Mouse (Mus musculus) CH12.LX (cell line): ENCODE results near the gene Ugcg. TPM values are rescaled to one million over a fixed set of nuclear protein-coding genes. Genes with fewer than 3 reads are reported as not detected.

Experiments used
- DNase-seq: peaks from one replicate; pipeline ENCODE4 v3.0.0-alpha.2; 2013; ENCODE audit errors: extremely low read depth
- H3K27ac ChIP-seq: 2 replicates; pipeline ENCODE4 v1.5.1; 2012; ENCODE audit warnings: low read depth, mild to moderate bottlenecking, control low read depth, moderate library complexity; ENCODE audit not compliant: insufficient read depth
- H3K27me3 ChIP-seq: replicated peaks from 2 replicates; pipeline ENCODE3; 2012; ENCODE audit warnings: inconsistent platforms
- H3K36me3 ChIP-seq, 2 experiments: replicated peaks in 1 of 2; 2 replicates each; pipeline versions ENCODE3 to v1.6.1; 2012; ENCODE audit warnings: inconsistent platforms in 1 of 2, low read length in 1 of 2, mild to moderate bottlenecking in 1 of 2, mixed read lengths in 1 of 2, moderate library complexity in 1 of 2; ENCODE audit not compliant: control insufficient read depth in 1 of 2, insufficient read depth in 1 of 2
- H3K4me1 ChIP-seq, 2 experiments: 2 replicates each; pipeline ENCODE4 v1.6.1; 2012; ENCODE audit warnings: inconsistent platforms in 1 of 2, moderate library complexity in 1 of 2; ENCODE audit not compliant: insufficient read depth in 2 of 2, control insufficient read depth in 1 of 2
- H3K4me2 ChIP-seq: 2 replicates; pipeline ENCODE4 v1.6.1; 2012; ENCODE audit warnings: low read depth, mild to moderate bottlenecking, control low read depth; ENCODE audit not compliant: poor library complexity, insufficient read depth, severe bottlenecking
- H3K4me3 ChIP-seq, 3 experiments: fragments of 150-350 bp in 1 of 3; sonication (generic) in 1 of 3; replicated peaks in 1 of 3; 2 replicates each; pipeline versions ENCODE3 to v1.5.1; 2011 to 2012; ENCODE audit warnings: low read depth in 2 of 3, low read length in 2 of 3, mild to moderate bottlenecking in 2 of 3, moderate library complexity in 2 of 3, control low read depth in 1 of 3, improper control_type of control experiment in 1 of 3, inconsistent platforms in 1 of 3, mixed read lengths in 1 of 3; ENCODE audit not compliant: poor library complexity in 1 of 3
- H3K79me2 ChIP-seq: replicated peaks from 2 replicates; pipeline ENCODE4 v1.6.1; 2012; ENCODE audit warnings: mild to moderate bottlenecking, moderate library complexity; ENCODE audit not compliant: control insufficient read depth, poor library complexity, insufficient read depth, severe bottlenecking; ENCODE audit errors: extremely low read depth
- H3K9ac ChIP-seq: 2 replicates; pipeline ENCODE4 v1.6.1; 2012; ENCODE audit warnings: low read depth, mild to moderate bottlenecking, control low read depth, moderate library complexity; ENCODE audit not compliant: insufficient read depth
- H3K9me3 ChIP-seq: replicated peaks from 2 replicates; pipeline ENCODE3; 2012; ENCODE audit warnings: low read length, inconsistent platforms, mixed read lengths
- BHLHE40 ChIP-seq: IDR thresholded peaks from 2 replicates; pipeline ENCODE4 v1.6.1; 2011; ENCODE audit warnings: mild to moderate bottlenecking, low read depth, low read length, improper control_type of control experiment
- CTCF ChIP-seq, 2 experiments: IDR thresholded peaks in 1 of 2; conservative IDR thresholded peaks in 1 of 2; 2 replicates each; pipeline ENCODE4 v1.5.1; 2011 to 2012; ENCODE audit warnings: low read depth in 2 of 2, low read length in 2 of 2, improper control_type of control experiment in 1 of 2, inconsistent platforms in 1 of 2, mild to moderate bottlenecking in 1 of 2, moderate library complexity in 1 of 2
- HCFC1 ChIP-seq: IDR thresholded peaks from 2 replicates; pipeline ENCODE4 v1.6.1; 2012; ENCODE audit warnings: low read depth, mild to moderate bottlenecking, inconsistent platforms, low read length, improper control_type of control experiment
- JUND ChIP-seq: conservative IDR thresholded peaks from 2 replicates; pipeline ENCODE4 v1.6.1; 2011; ENCODE audit warnings: low read depth, low read length, improper control_type of control experiment
- MEF2A ChIP-seq: IDR thresholded peaks from 2 replicates; pipeline ENCODE4 v1.6.1; 2014; ENCODE audit warnings: low read depth, mild to moderate bottlenecking, inconsistent platforms, low read length, improper control_type of control experiment, borderline replicate concordance
- NRF1 ChIP-seq: IDR thresholded peaks from 2 replicates; pipeline ENCODE4 v1.6.1; 2014; ENCODE audit warnings: low read depth, mild to moderate bottlenecking, inconsistent platforms, low read length, improper control_type of control experiment, moderate library complexity
- RCOR1 ChIP-seq: conservative IDR thresholded peaks from 2 replicates; pipeline ENCODE4 v1.6.1; 2012; ENCODE audit warnings: low read depth, mild to moderate bottlenecking, inconsistent platforms, low read length, improper control_type of control experiment
- TBP ChIP-seq: conservative IDR thresholded peaks from 2 replicates; pipeline ENCODE4 v1.6.1; 2011; ENCODE audit warnings: low read depth, low read length, improper control_type of control experiment
- USF2 ChIP-seq: conservative IDR thresholded peaks from 2 replicates; pipeline ENCODE4 v1.6.1; 2011; ENCODE audit warnings: low read depth, low read length, improper control_type of control experiment
- ZKSCAN1 ChIP-seq: IDR thresholded peaks from 2 replicates; pipeline ENCODE4 v1.6.1; 2012; ENCODE audit warnings: low read depth, inconsistent platforms, low read length, improper control_type of control experiment, borderline replicate concordance
- ZNF384 ChIP-seq: IDR thresholded peaks from 2 replicates; pipeline ENCODE4 v1.6.1; 2012; ENCODE audit warnings: low read depth, low read length, improper control_type of control experiment, inconsistent platforms
- dilution Hi-C: fragments of 300-500 bp; cut with MboI; formaldehyde crosslinking; loops from 2 replicates; pipeline ENCODE4 v1.14.3; 2020; ENCODE audit warnings: low sequenced_read_pairs; ENCODE audit not compliant: extremely low pct_unique_long_range_greater_than_20kb, extremely low pct_ligation_motif_present
- in situ Hi-C: fragments of 300-500 bp; cut with MboI; formaldehyde crosslinking; loops from 3 replicates; pipeline ENCODE4 v1.14.3; 2019; ENCODE audit warnings: low sequenced_read_pairs, low pct_ligation_motif_present, low pct_unique_long_range_greater_than_20kb, mixed read lengths
- polyA plus RNA-seq: library from polyadenylated mRNA; unstranded; fragments of >175 nt; gene quantifications from 2 replicates; pipeline ENCODE4 v1.2.1, GENCODE M21; 2012; ENCODE audit warnings: low read depth; ENCODE audit not compliant: insufficient read length
- total RNA-seq, 2 experiments: library from RNA; depleted of rRNA; stranded (reverse); fragments of 300-350 nt in 1 of 2; fragments of >200 nt in 1 of 2; gene quantifications; 2 replicates each; pipeline ENCODE4 v1.2.3; 2012 to 2014

Ugcg gene
- total and polyA plus RNA-seq, 3 experiments, result 25.8 to 69.5 (median 28.7) TPM

DNA sequence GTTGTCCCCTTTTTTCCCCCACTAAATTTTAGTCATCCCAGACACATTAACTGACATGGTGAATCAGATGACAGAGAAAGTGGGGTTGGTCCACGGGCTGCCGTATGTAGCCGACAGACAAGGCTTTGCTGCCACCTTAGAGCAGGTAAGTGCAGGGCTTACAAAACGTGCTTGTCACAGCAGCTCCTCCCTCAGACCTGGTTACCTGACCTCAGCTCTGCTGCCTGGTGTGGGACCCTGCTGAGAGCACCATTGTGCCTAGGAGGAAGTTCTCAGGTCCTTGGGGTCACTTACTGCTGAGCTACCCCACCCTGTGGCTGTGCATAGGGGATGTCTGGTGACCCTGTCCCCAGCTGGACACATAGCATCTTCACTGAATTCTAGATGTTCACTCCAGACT lies 24.8 kb downstream of the Ugcg start:
- Histone ChIP-seq H3K4me3 (no peak overlapping the region), H3K27me3 (no peaks in the 10 kb centered on the region), H3K4me2 (no peak overlapping the region), H3K9me3 (no peaks in the 10 kb centered on the region), H3K27ac (0 out of 2 replicates have a peak overlapping the region, but pooled peaks have one; percentile 4), H3K36me3 (peaks cover 38 to 84% of the 10 kb centered on the region in 2 experiments), H3K4me1 (peaks cover 3 to 12% of the 10 kb centered on the region in 2 experiments), H3K79me2 (peaks cover 8% of the 10 kb centered on the region; the same call in 1 of the 2 replicates), H3K9ac (no peak overlapping the region)
- DNase-seq, result no peak
- TF ChIP-seq RCOR1 (no peak), MEF2A (no peak), ZNF384 (no peak)
- dilution Hi-C loops, result no loop called here
- in situ Hi-C loops, result no loop called here

DNA sequence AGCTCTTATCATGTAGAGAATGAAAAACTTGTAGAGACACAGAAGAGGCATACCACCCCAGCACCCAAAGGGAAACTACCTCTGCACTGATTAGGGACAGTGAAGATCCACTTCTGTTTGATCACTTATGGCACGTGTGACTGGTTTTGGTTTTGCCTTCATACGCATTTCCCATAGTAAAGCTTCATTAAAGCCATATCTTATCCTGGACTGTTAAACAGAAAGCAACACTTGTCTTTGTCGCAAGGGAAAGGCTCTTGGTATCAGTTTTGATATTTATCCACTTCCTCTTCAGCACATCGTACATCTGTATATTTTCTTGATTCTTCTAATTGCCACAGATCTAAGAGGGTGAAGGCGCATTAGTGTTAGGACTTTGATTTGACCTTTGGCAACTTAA lies 25.6 kb downstream of the Ugcg start:
- dilution Hi-C loops (no loop called here), in situ Hi-C loops (no loop called here)
- TF ChIP-seq ZKSCAN1 (no peak), BHLHE40 (peak; percentile 58; the same call in 1 of the 2 replicates), USF2 (no peak)
- H3K79me2 ChIP-seq, result peaks cover 12% of the 10 kb centered on the region; the same call in 1 of the 2 replicates
- H3K9me3 ChIP-seq, result no peaks in the 10 kb centered on the region
- no peak for DNase-seq
- peaks cover 44 to 84% of the 10 kb centered on the region in 2 experiments for H3K36me3 ChIP-seq
- peaks cover 3 to 12% of the 10 kb centered on the region in 2 experiments for H3K4me1 ChIP-seq
- H3K4me3 ChIP-seq, result no peak overlapping the region
- no peak overlapping the region for H3K27ac ChIP-seq
- H3K9ac ChIP-seq, result no peak overlapping the region
- H3K4me2 ChIP-seq, result peak overlapping the region; percentile 38; the same call in 1 of the 2 replicates
- H3K27me3 ChIP-seq, result no peaks in the 10 kb centered on the region

DNA sequence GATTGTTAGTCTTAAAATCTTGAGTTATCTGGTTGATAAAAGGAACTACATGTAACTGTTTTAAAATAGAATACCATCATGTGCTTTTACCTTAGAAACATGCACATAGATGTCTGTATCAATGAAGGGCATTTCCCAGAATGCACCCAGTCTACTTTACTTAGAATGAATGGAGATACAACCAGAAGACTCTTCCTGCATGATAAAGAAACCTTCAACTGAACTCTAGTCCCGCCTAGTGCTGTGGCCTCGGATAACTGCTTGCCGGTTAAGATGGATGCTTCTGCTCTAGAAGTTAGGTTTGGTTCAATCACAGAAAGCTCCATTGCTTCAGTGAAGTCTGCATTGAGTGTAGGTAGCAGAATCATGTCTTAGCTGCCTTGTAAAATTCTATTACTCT lies 26.5 kb downstream of the Ugcg start:
- no peak for DNase-seq
- no peak overlapping the region for H3K27ac ChIP-seq

More for the DNA sequence above, 26.5 kb downstream of the Ugcg start:
- H3K27me3 ChIP-seq, result no peaks in the 10 kb centered on the region
- in situ Hi-C loops, result no loop called here
- peaks cover 12% of the 10 kb centered on the region; the same call in 1 of the 2 replicates for H3K79me2 ChIP-seq
- no peak overlapping the region for H3K4me3 ChIP-seq
- H3K4me2 ChIP-seq, result no peak overlapping the region
- H3K36me3 ChIP-seq, result peaks cover 46 to 83% of the 10 kb centered on the region in 2 experiments
- no peak for TF ChIP-seq MEF2A
- TF ChIP-seq TBP, result no peak
- TF ChIP-seq NRF1, result no peak
- TF ChIP-seq JUND, result no peak
- TF ChIP-seq CTCF (conservative IDR thresholded peaks at IDR 0.05 in 1 of 2, IDR thresholded peaks at IDR 0.05 in 1 of 2; ENCODE audit: low read depth in 2 of 2, low read length in 2 of 2), result no peak
- no peak for TF ChIP-seq HCFC1
- H3K9me3 ChIP-seq, result no peaks in the 10 kb centered on the region
- H3K4me1 ChIP-seq, result peaks cover 3 to 12% of the 10 kb centered on the region in 2 experiments
- dilution Hi-C loops, result no loop called here
- no peak overlapping the region for H3K9ac ChIP-seq
